Mouse (Mus musculus) neutrophil, adult 65 days (primary cell): ENCODE measurements around the gene Rnf144b. TPM values are rescaled to one million over a fixed set of nuclear protein-coding genes. Genes with fewer than 3 reads are reported as not detected.

Experiments used
- total RNA-seq: library from RNA; stranded (reverse); gene quantifications from 2 replicates; pipeline ENCODE4 v1.2.4, GENCODE M21; 2023

Rnf144b gene
- total RNA-seq, result 14.6 and 19.5 TPM in 2 replicates

GRCm38 (mm10) chr13:47122537-47123430 is at the start of gene Rnf144b:
Gene Rnf144b, plus strand, starts transcription at chr13:47122656.

GRCm38 (mm10) chr13:47105711-47106579 is 16.5 kb upstream of the Rnf144b start, which contains the start of gene Dek:
Gene Dek, minus strand, starts transcription at chr13:47106201.

Other genes starting within 250 kb of the Rnf144b start
- 28.0 and 39.9 TPM in 2 replicates for gene Kif13a, start 192.8 kb upstream of the Rnf144b start, total RNA-seq
- 0.32 and 0.34 TPM in 2 replicates for gene Nhlrc1, start 107.8 kb upstream of the Rnf144b start, total RNA-seq
- 5.0 and 6.6 TPM in 2 replicates for gene Kdm1b, start 79.2 kb upstream of the Rnf144b start, total RNA-seq
- 1.6 TPM in 1 of 2 replicates, not detected in the other for gene Tpmt, start 77.9 kb upstream of the Rnf144b start, total RNA-seq
- 155 and 216 TPM in 2 replicates for gene Dek, start 16.5 kb upstream of the Rnf144b start, total RNA-seq